Mouse (Mus musculus) left cerebral cortex, adult 11 months (tissue): ENCODE measurements at regions not wholly inside any gene's neighbourhood (a gene's known extent, or its start where the extent isn't known, plus 50 kb on each side); places are given as distances from the start of the nearest gene placed in this dataset.

ENCODE experiments used
- DNase-seq: peaks from one replicate; pipeline ENCODE4 v3.0.0; 2022; ENCODE audit warnings: low spot score

DNA sequence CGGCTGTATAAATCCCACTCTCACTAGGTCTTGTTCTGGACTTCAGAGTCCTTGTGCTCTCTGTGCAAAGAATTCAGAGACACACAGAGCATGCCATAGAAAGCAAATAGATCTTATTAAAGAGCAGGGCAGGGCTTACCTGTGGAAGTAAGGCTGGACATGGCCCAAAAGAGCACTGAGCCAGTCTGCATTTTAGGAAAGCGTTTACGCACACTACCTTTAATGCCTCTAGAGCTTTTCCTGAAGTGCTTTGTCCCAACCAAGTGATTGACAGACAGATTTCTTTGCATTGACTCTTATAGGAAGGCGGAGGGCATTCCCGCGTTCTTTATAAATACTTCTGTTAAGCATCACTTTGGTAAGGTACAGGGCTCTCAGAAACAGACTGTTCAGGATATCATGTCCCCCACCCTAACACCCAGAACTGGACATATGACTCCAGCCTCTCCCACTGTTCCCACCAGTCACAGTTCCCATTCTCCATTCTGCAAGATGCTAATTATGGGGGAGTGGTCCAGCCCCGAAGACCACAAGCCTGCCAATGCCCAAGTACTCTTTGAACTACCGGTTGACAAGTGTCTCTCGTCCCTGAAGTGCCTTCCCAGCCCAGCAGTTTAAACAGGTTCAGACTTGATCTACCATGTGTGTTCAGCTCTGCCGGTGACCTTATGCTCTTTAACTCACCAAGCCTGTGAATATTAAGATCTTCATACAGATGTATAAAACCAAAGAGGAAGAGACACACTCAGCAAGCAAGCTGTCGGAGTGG, 369.7 kb downstream of the Etnk1 start:
- DNase-seq, result no peak

GRCm38 (mm10) chr6:143547406-143547903, 380.4 kb downstream of the Etnk1 start:
- DNase-seq, result no peak

DNA sequence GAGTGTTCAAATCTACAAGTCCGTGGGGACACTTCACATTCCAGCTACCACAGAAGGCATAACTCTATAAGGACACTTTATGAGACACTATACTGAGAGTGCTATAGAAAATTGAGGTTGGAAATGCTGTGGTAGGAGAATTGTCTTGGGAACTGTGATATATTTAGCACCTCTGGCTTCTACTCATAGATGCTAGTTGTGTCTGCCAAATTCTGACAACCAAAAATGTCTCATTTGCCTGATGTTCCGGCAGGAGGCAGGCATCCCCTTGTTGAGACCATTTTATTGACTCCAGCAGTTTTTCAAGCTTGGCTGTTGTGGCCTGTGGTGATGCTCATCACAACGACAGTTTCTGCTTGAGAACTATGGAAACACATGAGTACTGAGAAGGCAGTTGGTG, 387.9 kb downstream of the Etnk1 start:
- DNase-seq, result no peak

DNA sequence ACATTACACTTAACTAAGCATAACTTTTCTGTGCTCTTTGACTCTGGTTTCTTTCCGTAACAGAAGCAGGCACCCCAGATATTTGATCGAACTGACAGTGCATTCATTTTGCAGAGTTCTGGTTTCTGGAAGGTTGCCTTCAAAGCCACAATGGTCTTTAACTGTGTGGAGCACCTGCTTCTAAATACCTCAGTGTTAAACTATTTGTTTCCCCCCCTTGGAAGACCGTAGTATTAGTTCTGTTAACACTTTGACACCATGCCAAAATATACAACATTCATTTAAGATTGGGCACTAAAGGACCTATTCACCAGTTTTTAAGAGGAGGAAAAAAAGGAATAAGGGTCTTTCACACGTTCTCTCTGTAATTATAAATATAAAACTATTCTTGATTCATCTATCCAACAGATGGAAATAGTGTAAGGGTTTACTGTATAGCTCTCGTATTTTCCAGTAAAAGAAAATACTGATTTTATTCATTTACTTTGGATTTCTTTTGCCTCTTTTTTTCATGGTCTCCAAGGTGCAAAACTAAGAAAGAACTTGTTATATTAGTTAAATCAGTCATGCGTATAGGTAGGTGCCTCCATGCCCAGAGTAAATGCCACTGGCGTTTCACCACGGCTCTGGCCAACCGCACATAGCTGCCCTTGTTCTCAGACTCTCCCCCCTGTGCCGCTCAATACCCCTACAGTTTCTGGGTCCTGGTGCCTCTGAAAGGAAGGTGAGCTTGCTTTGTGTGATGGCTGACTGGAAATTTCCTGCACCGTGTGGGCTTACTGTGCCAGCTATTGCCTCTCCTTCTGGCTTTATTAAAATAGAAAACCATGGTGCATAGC, 391.2 kb downstream of the Etnk1 start:
- DNase-seq, result no peak

- DNase-seq, result no peak
These were observed 392.3 kb downstream of the Etnk1 start for GRCm38 (mm10) chr6:143559316-143559715.

DNA sequence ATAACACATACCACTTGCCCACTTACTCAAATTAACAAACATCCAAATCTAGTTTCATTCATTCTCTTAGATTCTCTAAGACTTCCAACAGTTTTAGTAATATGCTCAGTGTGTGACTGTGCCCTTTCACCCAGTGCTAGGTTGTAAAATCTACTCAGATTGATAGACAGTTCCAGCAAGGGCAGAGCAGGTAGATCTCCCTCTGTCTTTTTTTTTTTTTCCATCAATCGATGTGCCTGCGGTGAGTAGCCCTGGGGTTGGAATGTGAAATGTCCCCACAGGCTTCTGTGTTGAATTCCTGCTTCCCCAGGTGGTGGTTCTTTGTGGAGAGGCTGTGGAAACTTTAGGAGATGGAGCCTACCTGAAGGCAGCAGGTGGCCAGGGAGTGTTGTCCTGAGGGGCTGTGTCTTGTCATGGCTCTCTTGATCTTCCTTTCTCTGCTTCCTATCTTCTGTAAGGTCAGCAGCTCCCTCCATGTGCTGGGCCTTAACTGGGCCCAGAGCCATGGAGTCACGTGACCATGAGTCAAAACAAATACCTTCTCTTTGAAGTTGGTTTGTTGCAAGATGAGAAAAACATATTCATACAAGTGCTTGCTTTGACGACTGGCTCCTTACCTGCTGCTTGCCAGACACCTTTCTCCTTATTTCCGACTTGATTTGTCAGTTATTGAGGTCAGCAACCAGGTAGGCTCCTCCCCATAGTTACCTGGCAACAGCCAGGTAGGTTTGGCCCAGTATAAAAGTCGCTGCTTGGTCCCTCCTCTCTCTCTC, 394.5 kb downstream of the Etnk1 start:
- DNase-seq, result no peak

DNA sequence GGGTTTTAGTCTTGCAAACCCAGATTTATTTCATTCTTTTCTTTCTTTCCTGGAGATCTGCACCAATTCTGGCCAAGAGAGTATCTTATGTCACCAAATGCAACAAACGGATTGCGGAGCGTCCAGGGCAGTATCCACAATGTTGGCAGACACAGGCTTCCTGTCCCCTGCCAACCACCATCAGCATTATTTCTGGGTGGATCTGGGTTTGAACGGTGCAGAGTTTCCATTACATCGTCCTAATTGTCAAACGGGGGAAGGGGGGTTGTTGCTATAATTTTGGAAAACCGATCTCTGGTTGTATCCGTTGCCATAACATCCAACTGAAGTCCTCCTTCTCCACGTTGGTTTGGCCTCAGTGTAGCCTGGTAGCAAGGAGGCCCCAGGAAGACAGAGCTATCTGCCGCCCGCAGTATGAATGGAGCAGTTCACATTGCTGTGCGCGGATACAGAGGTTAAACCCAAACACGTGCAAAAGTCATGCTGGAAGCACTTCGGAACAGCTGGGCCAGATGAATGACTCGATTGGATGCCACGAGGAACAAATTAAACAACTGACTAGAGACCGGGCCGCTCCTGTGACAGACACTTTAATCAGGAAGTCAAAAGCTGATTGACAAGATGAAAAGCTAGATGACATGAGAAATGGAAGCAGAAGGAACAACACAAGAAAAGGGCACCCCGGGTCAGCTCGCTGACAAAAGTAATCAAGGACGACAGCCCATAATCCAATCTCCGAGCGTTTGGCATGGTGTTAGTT, 404.5 kb downstream of the Etnk1 start:
- no peak for DNase-seq

DNA sequence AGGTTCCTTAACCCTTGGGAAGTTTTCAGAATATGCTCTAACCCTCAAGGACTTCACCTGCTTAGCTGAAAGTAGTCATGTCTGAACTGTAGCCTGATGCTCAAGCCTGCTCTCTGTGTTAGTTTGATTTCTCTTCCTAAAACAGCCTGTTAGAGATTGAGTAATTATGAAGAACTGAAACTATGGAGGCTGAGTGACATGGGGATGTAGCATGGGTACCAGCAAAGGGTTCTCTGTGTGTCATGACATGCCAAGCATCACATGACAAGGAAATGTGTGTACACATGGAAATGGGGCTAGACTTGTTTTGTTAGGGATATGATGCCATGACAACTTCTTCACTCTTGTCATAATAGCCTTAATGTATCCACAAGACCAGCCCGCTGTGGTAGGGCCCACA, 412.2 kb downstream of the Etnk1 start:
- DNase-seq, result no peak

DNA sequence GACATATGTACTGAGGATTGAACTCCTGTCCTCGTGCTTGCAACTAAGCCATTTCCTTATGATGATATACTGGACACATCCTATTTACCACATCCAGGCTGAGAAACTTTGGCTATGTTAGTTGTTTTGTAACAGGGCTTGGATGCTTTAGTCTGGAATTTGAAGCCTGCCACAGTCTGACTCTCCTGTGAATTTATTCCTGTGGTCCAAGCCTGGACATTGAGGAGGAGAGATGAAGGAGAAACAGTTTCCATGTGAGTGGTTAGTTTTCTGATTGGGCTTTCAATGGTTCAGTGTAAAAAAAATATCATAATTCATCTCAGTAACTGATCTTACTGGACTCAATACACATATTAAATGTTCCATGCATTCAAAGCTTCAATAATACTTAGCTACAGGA, 422.6 kb downstream of the Etnk1 start:
- no peak for DNase-seq

GRCm38 (mm10) chr6:143590231-143590630, 423.2 kb downstream of the Etnk1 start:
- no peak for DNase-seq

GRCm38 (mm10) chr6:143592490-143592889, 425.5 kb downstream of the Etnk1 start:
- no peak for DNase-seq

DNA sequence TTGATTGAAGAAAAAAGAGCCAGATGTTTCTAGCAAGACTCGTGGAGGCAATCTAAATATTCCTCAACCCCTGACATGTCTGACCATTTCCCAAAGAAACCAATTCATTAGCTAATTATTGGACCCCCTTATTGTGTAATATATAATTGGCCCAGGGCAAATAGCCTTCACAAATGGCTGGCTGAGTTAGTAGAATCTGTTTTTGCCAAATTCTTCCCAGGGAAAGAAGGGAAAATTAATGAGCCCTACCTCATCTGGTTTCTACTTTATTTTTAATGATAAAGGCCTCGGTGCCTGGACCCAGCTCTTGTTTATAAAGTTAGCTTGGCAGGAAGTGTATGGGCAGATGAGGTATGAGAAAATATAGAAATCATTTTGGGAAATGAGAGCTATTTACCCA, 428.5 kb downstream of the Etnk1 start:
- DNase-seq, result no peak

GRCm38 (mm10) chr6:143597414-143597813, 430.4 kb downstream of the Etnk1 start:
- no peak for DNase-seq

DNA sequence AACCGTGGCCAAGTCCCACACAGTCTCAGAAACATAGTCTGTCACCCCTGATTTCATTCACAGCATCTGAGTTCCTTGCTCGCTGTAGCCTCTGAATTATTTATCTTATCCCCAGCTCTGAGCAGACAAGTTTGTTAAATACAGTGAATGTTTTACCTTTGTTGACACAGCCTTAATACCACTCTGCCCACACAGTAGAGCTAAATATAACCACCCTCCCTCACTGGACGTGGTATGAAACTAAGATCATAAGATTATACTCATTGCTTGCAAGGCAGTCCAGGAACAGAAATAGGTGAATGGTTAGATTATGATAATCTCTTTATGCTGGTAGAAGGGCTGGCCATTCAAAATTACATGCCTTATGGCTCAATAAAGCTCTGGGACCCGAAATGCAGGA, 431.9 kb downstream of the Etnk1 start:
- no peak for DNase-seq

- DNase-seq, result no peak
These were observed 442.1 kb downstream of the Etnk1 start for GRCm38 (mm10) chr6:143609100-143609499.

GRCm38 (mm10) chr6:143612966-143613365, 445.9 kb downstream of the Etnk1 start:
- DNase-seq, result no peak

- DNase-seq, result no peak
These were observed 447.5 kb downstream of the Etnk1 start for GRCm38 (mm10) chr6:143614431-143614987.

DNA sequence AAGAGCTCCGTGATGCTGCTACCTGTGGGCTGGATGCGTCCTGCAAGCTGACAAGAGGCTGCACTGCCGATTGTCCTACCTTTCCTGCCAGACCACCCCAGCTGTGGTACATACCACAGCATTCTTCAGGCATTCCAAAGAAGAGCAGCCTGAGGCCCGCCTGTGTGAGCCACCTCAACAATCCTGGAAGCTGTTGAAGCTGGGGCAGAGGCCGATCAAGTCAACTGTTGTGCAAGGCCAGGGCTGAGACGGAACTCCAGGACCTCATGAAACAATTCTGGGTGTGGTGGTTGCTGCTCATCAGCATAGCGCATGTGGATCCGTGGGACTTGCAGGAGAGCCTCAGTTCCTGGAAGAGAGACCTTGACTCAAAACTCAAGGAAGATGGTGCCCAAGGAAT, 448.3 kb downstream of the Etnk1 start:
- DNase-seq, result no peak

DNA sequence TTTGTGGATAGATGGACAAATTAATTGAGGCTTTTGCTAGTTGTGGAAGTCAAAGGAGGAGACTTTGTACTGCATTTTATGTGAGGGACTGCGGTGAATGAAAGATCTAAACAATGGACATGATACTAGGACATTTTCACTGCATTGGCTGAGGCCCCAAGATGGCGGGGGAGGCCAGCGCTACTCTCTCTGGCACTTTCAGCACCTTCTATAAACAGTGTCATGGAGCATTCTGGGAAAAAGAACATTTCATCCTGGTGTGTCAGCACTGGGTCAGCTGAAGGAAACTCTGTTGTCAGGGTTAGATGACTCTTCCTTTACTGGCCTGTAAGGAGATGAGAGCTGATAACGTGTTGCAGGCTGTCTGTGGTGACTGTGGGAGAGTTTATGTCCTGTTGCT, 449.4 kb downstream of the Etnk1 start:
- no peak for DNase-seq

- DNase-seq, result no peak
These were observed 451.5 kb downstream of the Etnk1 start for GRCm38 (mm10) chr6:143618558-143618957.

DNA sequence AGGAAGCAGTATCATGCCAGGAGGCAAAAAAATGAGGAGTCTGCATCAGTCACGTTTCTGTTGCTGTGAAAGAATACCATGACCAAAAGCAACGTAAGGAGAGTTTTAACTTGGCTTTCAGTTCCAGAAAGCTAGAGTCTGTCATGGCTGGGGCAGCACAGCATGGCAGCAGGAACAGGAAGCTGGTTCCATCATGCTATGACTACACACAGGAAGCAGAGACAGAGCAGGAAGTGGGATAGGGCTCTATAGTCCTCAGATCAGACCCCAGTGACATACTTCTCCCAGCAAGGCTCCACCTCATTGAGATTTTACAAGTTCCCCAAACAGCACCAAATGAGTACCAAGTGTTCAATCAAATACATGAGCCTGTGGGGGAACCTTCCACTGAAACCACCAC, 453.6 kb downstream of the Etnk1 start:
- DNase-seq, result no peak
